Mouse (Mus musculus) brain, adult 2 months (tissue): Measurements from ENCODE around the gene Pou2f1.

Source experiments
- DNase-seq: peaks from one replicate; pipeline ENCODE4 v3.0.0; 2011; ENCODE audit warnings: low read depth, low spot score

The Pou2f1 gene

GRCm38 (mm10) chr1:165961676-165962364, 40.7 kb downstream of the Pou2f1 start:
- DNase-seq: no peak

- no peak for DNase-seq
Measured at GRCm38 (mm10) chr1:165958159-165958558, 44.3 kb downstream of the Pou2f1 start.

- DNase-seq: no peak
Measured at GRCm38 (mm10) chr1:165948214-165948813, 54.2 kb downstream of the Pou2f1 start.

- peak; percentile 39 for DNase-seq
Measured at GRCm38 (mm10) chr1:165943270-165943669, 59.2 kb downstream of the Pou2f1 start.

- peak; percentile 12 for DNase-seq
Measured at GRCm38 (mm10) chr1:165935466-165935818, 67.0 kb downstream of the Pou2f1 start.

GRCm38 (mm10) chr1:165934648-165935465, 67.6 kb downstream of the Pou2f1 start:
- DNase-seq: peak; percentile 74

GRCm38 (mm10) chr1:165933915-165934647, 68.4 kb downstream of the Pou2f1 start:
- no peak for DNase-seq

- no peak for DNase-seq
Measured at GRCm38 (mm10) chr1:165932842-165933241, 69.6 kb downstream of the Pou2f1 start.

- no peak for DNase-seq
Measured at GRCm38 (mm10) chr1:165930510-165930909, 72.0 kb downstream of the Pou2f1 start.

- no peak for DNase-seq
Measured at GRCm38 (mm10) chr1:165927507-165928279, 74.8 kb downstream of the Pou2f1 start.

GRCm38 (mm10) chr1:165925207-165925606, 77.3 kb downstream of the Pou2f1 start:
- DNase-seq: no peak

GRCm38 (mm10) chr1:165922488-165922887, 80.0 kb downstream of the Pou2f1 start:
- DNase-seq: peak; percentile 38

GRCm38 (mm10) chr1:165921026-165921425, 81.5 kb downstream of the Pou2f1 start:
- no peak for DNase-seq

- no peak for DNase-seq
Measured at GRCm38 (mm10) chr1:165914416-165914801, 88.1 kb downstream of the Pou2f1 start.

- peak; percentile 42 for DNase-seq
Measured at GRCm38 (mm10) chr1:165913720-165914415, 88.6 kb downstream of the Pou2f1 start.

- DNase-seq: peak; percentile 86
Measured at GRCm38 (mm10) chr1:165909471-165909870, 93.0 kb downstream of the Pou2f1 start.

GRCm38 (mm10) chr1:165908806-165909205, 93.7 kb downstream of the Pou2f1 start:
- peak; percentile 15 for DNase-seq

GRCm38 (mm10) chr1:165908153-165908552, 94.3 kb downstream of the Pou2f1 start:
- DNase-seq: no peak

GRCm38 (mm10) chr1:165903596-165903995, 98.9 kb downstream of the Pou2f1 start:
- no peak for DNase-seq

GRCm38 (mm10) chr1:165891686-165892085, 110.8 kb downstream of the Pou2f1 start:
- no peak for DNase-seq
